Comparison of ENCODE assay signal across 9 mouse cellular contexts in genomic region chrX:52648910-52649785, GRCm38 (mm10). TPM values are rescaled to one million over a fixed set of nuclear protein-coding genes. Genes with fewer than 3 reads are reported as not detected.
DNase-seq lines count a peak whose midpoint lies in the region; ATAC-seq and TF ChIP-seq lines count a peak whose summit lies in the region.
"Had no signal": no experiment of that assay in that cellular context is flagged by ENCODE, and none has a peak within 500 bp of the region (broad histone marks: within the 10 kb centered on the region; RNA-seq: fewer than 3 reads in every experiment).

No protein-coding gene starts in this region.

- WGBS in forebrain, embryonic 11.5 days: 29% methylated on average over 19 of the region's 19 CpGs
- 36% methylated on average over 19 of the region's 19 CpGs for WGBS in intestine, postnatal 0 days
- 30% methylated on average over 19 of the region's 19 CpGs for WGBS in neural tube, embryonic 15.5 days
- WGBS in cerebellum, adult 2 months: 17% methylated on average over 19 of the region's 19 CpGs

- DNase-seq in kidney, postnatal 4 days: peak; percentile 14 to 51
- no peak for DNase-seq in kidney, adult 9 months
- DNase-seq in forebrain, embryonic 11.5 days (ENCODE audit: low spot score): no peak
- no peak for DNase-seq in cerebellum, adult 2 months
- no peak for DNase-seq in frontal cortex, postnatal 36 days (ENCODE audit: low spot score in 2 of 2)
- no peak for DNase-seq in urinary bladder, postnatal 36 days (ENCODE audit: low spot score in 2 of 2)

- no peaks in the 10 kb centered on the region for H3K9me3 ChIP-seq in forebrain, embryonic 11.5 days (ENCODE audit: control insufficient read depth, low read length)
- H3K9me3 ChIP-seq in intestine, postnatal 0 days (ENCODE audit: control insufficient read depth): no peaks in the 10 kb centered on the region
- no peaks in the 10 kb centered on the region for H3K9me3 ChIP-seq in neural tube, embryonic 15.5 days (replicated peaks)

- no peak for ATAC-seq in forebrain, embryonic 11.5 days (replicated peaks; ENCODE audit: low FRiP score)
- ATAC-seq in intestine, postnatal 0 days: no peak
- ATAC-seq in neural tube, embryonic 15.5 days (ENCODE audit: low FRiP score): no peak

- H3K9ac ChIP-seq in forebrain, embryonic 11.5 days (ENCODE audit: low read length): no peak overlapping the region
- no peak overlapping the region for H3K9ac ChIP-seq in intestine, postnatal 0 days (ENCODE audit: low read depth, low read length)
- no peak overlapping the region for H3K9ac ChIP-seq in neural tube, embryonic 15.5 days (replicated peaks)

- H3K4me3 ChIP-seq in forebrain, embryonic 11.5 days (ENCODE audit: low read depth, low read length): no peak overlapping the region
- H3K4me3 ChIP-seq in intestine, postnatal 0 days (ENCODE audit: low read depth, low read length): no peak overlapping the region
- H3K4me3 ChIP-seq in neural tube, embryonic 15.5 days (replicated peaks): no peak overlapping the region
- no peak overlapping the region for H3K4me3 ChIP-seq in cerebellum, adult 2 months (replicated peaks; ENCODE audit: insufficient read depth, low read depth, low read length)
- H3K4me3 ChIP-seq: erythroblast, embryonic 14.5 days had no signal

- no peak for TF ChIP-seq POLR2A in cerebellum, adult 2 months (IDR thresholded peaks at IDR 0.05; ENCODE audit: borderline replicate concordance, insufficient read depth, low read length)

- no peaks in the 10 kb centered on the region; the same call in 1 of the 2 replicates for H3K27me3 ChIP-seq in forebrain, embryonic 11.5 days (ENCODE audit: control insufficient read depth, insufficient read depth, low read length)
- H3K27me3 ChIP-seq in intestine, postnatal 0 days (replicated peaks; ENCODE audit: control insufficient read depth, insufficient read depth, low read length): no peaks in the 10 kb centered on the region
- no peaks in the 10 kb centered on the region for H3K27me3 ChIP-seq in neural tube, embryonic 15.5 days (replicated peaks)
- H3K27me3 ChIP-seq in cerebellum, adult 2 months (ENCODE audit: control insufficient read depth, insufficient read depth, low read length): no peaks in the 10 kb centered on the region

- peak overlapping the region; percentile 26; the same call in 1 of the 2 replicates for H3K4me2 ChIP-seq in forebrain, embryonic 11.5 days (ENCODE audit: low read depth, low read length, severe bottlenecking)
- H3K4me2 ChIP-seq in intestine, postnatal 0 days (replicated peaks; ENCODE audit: low read depth): peak overlapping the region; percentile 10; the same call in 1 of the 2 replicates
- H3K4me2 ChIP-seq in neural tube, embryonic 15.5 days: peak overlapping the region; percentile 35

- no peaks in the 10 kb centered on the region; the same call in 1 of the 2 replicates for H3K4me1 ChIP-seq in forebrain, embryonic 11.5 days (replicated peaks; ENCODE audit: control insufficient read depth, insufficient read depth, low read length)
- H3K4me1 ChIP-seq in intestine, postnatal 0 days (replicated peaks; ENCODE audit: control insufficient read depth, insufficient read depth, low read length): no peaks in the 10 kb centered on the region
- H3K4me1 ChIP-seq in neural tube, embryonic 15.5 days: peaks cover 7% of the 10 kb centered on the region; the same call in 1 of the 2 replicates
- H3K4me1 ChIP-seq in cerebellum, adult 2 months (ENCODE audit: control insufficient read depth, insufficient read depth, low read length): no peaks in the 10 kb centered on the region

- TF ChIP-seq CTCF in intestine, postnatal 0 days (IDR thresholded peaks at IDR 0.05; ENCODE audit: low read depth): no peak
- no peak for TF ChIP-seq CTCF in cerebellum, adult 2 months (IDR thresholded peaks at IDR 0.05; ENCODE audit: borderline replicate concordance, insufficient read depth, low read depth, low read length)

- H3K36me3 ChIP-seq in forebrain, embryonic 11.5 days (ENCODE audit: control insufficient read depth, insufficient read depth, low read length): no peaks in the 10 kb centered on the region
- no peaks in the 10 kb centered on the region for H3K36me3 ChIP-seq in intestine, postnatal 0 days (ENCODE audit: control insufficient read depth, insufficient read depth)
- H3K36me3 ChIP-seq in neural tube, embryonic 15.5 days: no peaks in the 10 kb centered on the region

- H3K27ac ChIP-seq in forebrain, embryonic 11.5 days (ENCODE audit: low read depth, low read length): no peak overlapping the region
- no peak overlapping the region for H3K27ac ChIP-seq in intestine, postnatal 0 days (ENCODE audit: low read depth, low read length)
- H3K27ac ChIP-seq in neural tube, embryonic 15.5 days (replicated peaks): no peak overlapping the region
- no peak overlapping the region for H3K27ac ChIP-seq in cerebellum, adult 2 months (ENCODE audit: insufficient read depth, low read length)

RNA-seq across cellular contexts. Expression of gene Gpc3, which starts 35.4 kb away (rescaled TPM):
- polyA plus RNA-seq in forebrain, embryonic 11.5 days (2014; fragmentation: Nextera tagmentation; extraction: Ambion mirVana): 177 and 187 TPM in 2 replicates
- 240 and 257 TPM in 2 replicates for polyA plus RNA-seq in intestine, postnatal 0 days (2015; fragmentation: Nextera tagmentation; extraction: Ambion mirVana)
- polyA plus RNA-seq in neural tube, embryonic 15.5 days (2015; fragmentation: Nextera tagmentation; extraction: Ambion mirVana): 86.6 and 128 TPM in 2 replicates
- 2.6 and 2.8 TPM in 2 replicates for polyA plus RNA-seq in cerebellum, adult 2 months (2012; rRNA removed)

Comparison
In these comparisons a context has a peak if more than half of its experiments do, and no peak if none do; other contexts are left out.
1. DNase-seq: peak in kidney, postnatal 4 days (2 of 2); none in kidney, adult 9 months (single experiment), forebrain, embryonic 11.5 days (single experiment), cerebellum, adult 2 months (0 of 2), frontal cortex, postnatal 36 days (0 of 2) and urinary bladder, postnatal 36 days (0 of 2).
2. RNA of gene Gpc3, which starts 35.4 kb away (polyA plus RNA-seq): 240 to 257 TPM in intestine, postnatal 0 days, 177 to 187 TPM in forebrain, embryonic 11.5 days and 86.6 to 128 TPM in neural tube, embryonic 15.5 days; 2.6 to 2.8 TPM in cerebellum, adult 2 months; every median in the first group is over 10 times any median in the second.
3. Peak in every context shown above with its lines, with median percentiles within 50 percentile points of each other: H3K4me2 ChIP-seq.